Comparison of ENCODE assay signal across 13 mouse cellular contexts in genomic region chr2:131134826-131135400, GRCm38 (mm10). TPM values are rescaled to one million over a fixed set of nuclear protein-coding genes. Genes with fewer than 3 reads are reported as not detected.
A peak's percentile ranks its signal among the peaks of the same experiment; 100 is the strongest.
DNase-seq lines count a peak whose midpoint lies in the region; ATAC-seq and TF ChIP-seq lines count a peak whose summit lies in the region.
"Had no signal": no experiment of that assay in that cellular context is flagged by ENCODE, and none has a peak within 500 bp of the region (broad histone marks: within the 10 kb centered on the region; RNA-seq: fewer than 3 reads in every experiment).

No protein-coding gene starts in this region.

- H3K36me3 ChIP-seq in lung, embryonic 16.5 days (ENCODE audit: control insufficient read depth, insufficient read depth, low read length), result peaks cover 15% of the 10 kb centered on the region
- H3K36me3 ChIP-seq in embryonic facial prominence, embryonic 13.5 days, result peaks cover 55% of the 10 kb centered on the region
- H3K36me3 ChIP-seq in liver, adult 2 months (ENCODE audit: control insufficient read depth, insufficient read depth, low read length), result no peaks in the 10 kb centered on the region

- 74% methylated on average over 8 of the region's 8 CpGs for WGBS in lung, embryonic 16.5 days
- 64% methylated on average over 8 of the region's 8 CpGs for WGBS in embryonic facial prominence, embryonic 13.5 days
- 79% methylated on average over 8 of the region's 8 CpGs for WGBS in liver, adult 2 months

- no peaks in the 10 kb centered on the region for H3K27me3 ChIP-seq in lung, embryonic 16.5 days (ENCODE audit: control insufficient read depth, insufficient read depth, low read depth, low read length)
- H3K27me3 ChIP-seq in embryonic facial prominence, embryonic 13.5 days, result no peaks in the 10 kb centered on the region
- no peaks in the 10 kb centered on the region for H3K27me3 ChIP-seq in liver, adult 2 months (ENCODE audit: control insufficient read depth, insufficient read depth, low read length)

- no peak for ATAC-seq in lung, embryonic 16.5 days (ENCODE audit: low read depth)
- ATAC-seq in embryonic facial prominence, embryonic 13.5 days (ENCODE audit: insufficient number of reproducible peaks, insufficient read depth, low FRiP score, low TSS enrichment, low read depth), result no peak

- peak overlapping the region; percentile 87 for H3K27ac ChIP-seq in gastrocnemius, adult 2 months
- peak overlapping the region; percentile 56 for H3K27ac ChIP-seq in lung, embryonic 16.5 days (ENCODE audit: low read length)
- H3K27ac ChIP-seq in embryonic facial prominence, embryonic 13.5 days, result no peak overlapping the region
- peak overlapping the region; percentile 47 for H3K27ac ChIP-seq in liver, adult 2 months (replicated peaks; ENCODE audit: insufficient read depth, low read depth, low read length)

- H3K4me2 ChIP-seq in lung, embryonic 16.5 days (ENCODE audit: low read depth, low read length), result no peak overlapping the region
- no peak overlapping the region for H3K4me2 ChIP-seq in embryonic facial prominence, embryonic 13.5 days

- H3K4me1 ChIP-seq in lung, embryonic 16.5 days (replicated peaks; ENCODE audit: control insufficient read depth, insufficient read depth, low read length), result peaks cover 6% of the 10 kb centered on the region
- H3K4me1 ChIP-seq in embryonic facial prominence, embryonic 13.5 days, result peaks cover 19% of the 10 kb centered on the region; the same call in 1 of the 2 replicates
- H3K4me1 ChIP-seq in liver, adult 2 months (ENCODE audit: control insufficient read depth, insufficient read depth, low read length), result 0 out of 2 replicates have a peak, but pooled peaks cover under 1% of the 10 kb centered on the region

- intact Hi-C loops in gastrocnemius, adult 2 months (cut with DNase I), result no loop called here

- no peak for TF ChIP-seq POLR2A in liver, adult 2 months (IDR thresholded peaks at IDR 0.05; ENCODE audit: extremely low read depth, insufficient read depth, low read length)

- TF ChIP-seq CTCF in gastrocnemius, adult 2 months (IDR thresholded peaks at IDR 0.05), result no peak
- TF ChIP-seq CTCF in liver, adult 2 months (IDR thresholded peaks at IDR 0.05; ENCODE audit: low read depth, low read length), result no peak

- no peaks in the 10 kb centered on the region for H3K9me3 ChIP-seq in lung, embryonic 16.5 days (ENCODE audit: control insufficient read depth, low read length)
- no peaks in the 10 kb centered on the region for H3K9me3 ChIP-seq in embryonic facial prominence, embryonic 13.5 days

- H3K79me2 ChIP-seq in liver, adult 2 months (ENCODE audit: control insufficient read depth, insufficient read depth, low read length), result no peaks in the 10 kb centered on the region

- H3K4me3 ChIP-seq in gastrocnemius, adult 2 months, result peak overlapping the region; percentile 54
- H3K4me3 ChIP-seq in lung, embryonic 16.5 days (ENCODE audit: low read length), result no peak overlapping the region
- H3K4me3 ChIP-seq in embryonic facial prominence, embryonic 13.5 days, result no peak overlapping the region
- no peak overlapping the region for H3K4me3 ChIP-seq in liver, adult 2 months (ENCODE audit: insufficient read depth, low read depth, low read length)

- DNase-seq in gastrocnemius, adult 2 months, result no peak
- no peak for DNase-seq in gastrocnemius, adult 18-20 months (ENCODE audit: low spot score)
- DNase-seq in lung, postnatal 25 days (ENCODE audit: low spot score), result no peak
- no peak for DNase-seq in liver, adult 2 months (ENCODE audit: extremely low read depth, low read depth, low spot score)
- DNase-seq in frontal cortex, postnatal 10 days (ENCODE audit: low spot score in 2 of 2), result no peak
- no peak for DNase-seq in thymus, postnatal 36 days
- DNase-seq: B cell, adult 2 months; cerebellum, postnatal 10 days had no signal

- no peak overlapping the region for H3K9ac ChIP-seq in lung, embryonic 16.5 days (ENCODE audit: low read length)
- 0 out of 2 replicates have a peak overlapping the region, but pooled peaks have one; percentile 27 for H3K9ac ChIP-seq in embryonic facial prominence, embryonic 13.5 days
- H3K9ac ChIP-seq in liver, adult 2 months (ENCODE audit: low read depth, low read length), result no peak overlapping the region

RNA-seq across cellular contexts. Expression of gene Gm11037, which starts 1.6 kb away (rescaled TPM):
- total RNA-seq in gastrocnemius, adult 2 months (2021), result not detected
- not detected for total RNA-seq in gastrocnemius, adult 18-20 months (2021)
- polyA plus RNA-seq in lung, embryonic 16.5 days (2015; fragmentation: Nextera tagmentation; extraction: Ambion mirVana), result not detected in 2 replicates
- not detected in 2 replicates for polyA plus RNA-seq in embryonic facial prominence, embryonic 13.5 days (2015; fragmentation: Nextera tagmentation; extraction: Ambion mirVana)
- total RNA-seq in liver, adult 2 months (2014; rRNA removed), result not detected in 2 replicates
- not detected in 2 replicates for polyA plus RNA-seq in liver, adult 2 months (2012; rRNA removed)
- total RNA-seq: gastrocnemius, adult 8-10 months; left cerebral cortex, adult 18-20 months; neutrophil, adult 5-6 weeks had no signal

RNA-seq across cellular contexts. Expression of gene Hspa12b, which starts 7.8 kb away (rescaled TPM):
- total RNA-seq in gastrocnemius, adult 2 months (2021), result 10 to 100 TPM; 11.7 to 14.8 TPM
- total RNA-seq in gastrocnemius, adult 18-20 months (2021), result 10 to 100 TPM in 1 of 2 experiments, 1 to 10 TPM in 1; 8.9 to 14.9 TPM
- polyA plus RNA-seq in lung, embryonic 16.5 days (2015; fragmentation: Nextera tagmentation; extraction: Ambion mirVana), result 16.0 and 17.2 TPM in 2 replicates
- 18.2 TPM in 2 replicates for polyA plus RNA-seq in embryonic facial prominence, embryonic 13.5 days (2015; fragmentation: Nextera tagmentation; extraction: Ambion mirVana)
- total RNA-seq in liver, adult 2 months (2014; rRNA removed), result 0.87 and 1.0 TPM in 2 replicates
- 0.67 and 1.1 TPM in 2 replicates for polyA plus RNA-seq in liver, adult 2 months (2012; rRNA removed)
- total RNA-seq: neutrophil, adult 5-6 weeks had no signal

RNA-seq across cellular contexts. Expression of gene 1700037H04Rik, which starts 25.0 kb away (rescaled TPM):
- 1 to 10 TPM; 3.6 to 4.5 TPM for total RNA-seq in gastrocnemius, adult 2 months (2021)
- total RNA-seq in gastrocnemius, adult 18-20 months (2021), result 1 to 10 TPM; 4.2 to 4.3 TPM
- polyA plus RNA-seq in lung, embryonic 16.5 days (2015; fragmentation: Nextera tagmentation; extraction: Ambion mirVana), result 57.9 and 63.5 TPM in 2 replicates
- 67.5 and 71.4 TPM in 2 replicates for polyA plus RNA-seq in embryonic facial prominence, embryonic 13.5 days (2015; fragmentation: Nextera tagmentation; extraction: Ambion mirVana)
- 3.4 and 3.6 TPM in 2 replicates for total RNA-seq in liver, adult 2 months (2014; rRNA removed)
- 16.6 and 20.3 TPM in 2 replicates for polyA plus RNA-seq in liver, adult 2 months (2012; rRNA removed)

RNA-seq across cellular contexts. Expression of gene Cenpb, which starts 45.0 kb away (rescaled TPM):
- total RNA-seq in gastrocnemius, adult 2 months (2021), result 10 to 100 TPM; 67.7 to 70.1 TPM
- total RNA-seq in gastrocnemius, adult 18-20 months (2021), result 10 to 100 TPM; 67.4 to 72.2 TPM
- 8.4 and 9.5 TPM in 2 replicates for polyA plus RNA-seq in lung, embryonic 16.5 days (2015; fragmentation: Nextera tagmentation; extraction: Ambion mirVana)
- 12.3 and 12.4 TPM in 2 replicates for polyA plus RNA-seq in embryonic facial prominence, embryonic 13.5 days (2015; fragmentation: Nextera tagmentation; extraction: Ambion mirVana)
- 27.3 and 27.5 TPM in 2 replicates for total RNA-seq in liver, adult 2 months (2014; rRNA removed)
- 35.2 and 40.5 TPM in 2 replicates for polyA plus RNA-seq in liver, adult 2 months (2012; rRNA removed)

RNA-seq across cellular contexts. Expression of gene Siglec1, which starts 48.3 kb away (rescaled TPM):
- under 1 TPM; 0.36 to 0.39 TPM for total RNA-seq in gastrocnemius, adult 2 months (2021)
- under 1 TPM; 0.59 to 0.71 TPM for total RNA-seq in gastrocnemius, adult 18-20 months (2021)
- polyA plus RNA-seq in lung, embryonic 16.5 days (2015; fragmentation: Nextera tagmentation; extraction: Ambion mirVana), result 0.34 and 0.59 TPM in 2 replicates
- polyA plus RNA-seq in embryonic facial prominence, embryonic 13.5 days (2015; fragmentation: Nextera tagmentation; extraction: Ambion mirVana), result 0.07 and 0.18 TPM in 2 replicates
- 4.5 and 5.6 TPM in 2 replicates for total RNA-seq in liver, adult 2 months (2014; rRNA removed)
- polyA plus RNA-seq in liver, adult 2 months (2012; rRNA removed), result 3.2 and 9.9 TPM in 2 replicates
